Mouse (Mus musculus) lung, postnatal 0 days (tissue): ENCODE measurements at regions not wholly inside any gene's neighbourhood (a gene's known extent, or its start where the extent isn't known, plus 50 kb on each side); places are given as distances from the start of the nearest gene placed in this dataset.

Experiments used
- CTCF ChIP-seq: IDR thresholded peaks from 2 replicates; pipeline ENCODE4 v1.5.1; 2016; ENCODE audit warnings: antibody characterized with exemption, mild to moderate bottlenecking
- EP300 ChIP-seq: IDR thresholded peaks from 2 replicates; pipeline ENCODE4 v1.6.1; 2016; ENCODE audit warnings: antibody characterized with exemption, mild to moderate bottlenecking, control low read depth

GRCm38 (mm10) chr5:64519731-64520130 is 283.5 kb upstream of the Klf3 start:
- no peak for TF ChIP-seq CTCF
- no peak for TF ChIP-seq EP300
